Mouse (Mus musculus) heart, adult 2 months (tissue): ENCODE measurements at regions not wholly inside any gene's neighbourhood (a gene's known extent, or its start where the extent isn't known, plus 50 kb on each side); places are given as distances from the start of the nearest gene placed in this dataset.

Source experiments
- CTCF ChIP-seq: fragments of 200-600 bp; IDR thresholded peaks from 2 replicates; pipeline ENCODE4 v1.8.1; 2022; ENCODE audit warnings: antibody characterized with exemption, mild to moderate bottlenecking, moderate library complexity
- EP300 ChIP-seq: fragments of 200-500 bp; IDR thresholded peaks from 2 replicates; pipeline ENCODE4 v1.6.1; 2011; ENCODE audit warnings: low read depth, low read length, control low read depth; ENCODE audit not compliant: insufficient read depth
- POLR2A ChIP-seq: fragments of 200-500 bp; IDR thresholded peaks from 2 replicates; pipeline ENCODE4 v1.6.1; 2011; ENCODE audit warnings: mild to moderate bottlenecking, low read depth, low read length, control low read depth; ENCODE audit not compliant: insufficient read depth

DNA sequence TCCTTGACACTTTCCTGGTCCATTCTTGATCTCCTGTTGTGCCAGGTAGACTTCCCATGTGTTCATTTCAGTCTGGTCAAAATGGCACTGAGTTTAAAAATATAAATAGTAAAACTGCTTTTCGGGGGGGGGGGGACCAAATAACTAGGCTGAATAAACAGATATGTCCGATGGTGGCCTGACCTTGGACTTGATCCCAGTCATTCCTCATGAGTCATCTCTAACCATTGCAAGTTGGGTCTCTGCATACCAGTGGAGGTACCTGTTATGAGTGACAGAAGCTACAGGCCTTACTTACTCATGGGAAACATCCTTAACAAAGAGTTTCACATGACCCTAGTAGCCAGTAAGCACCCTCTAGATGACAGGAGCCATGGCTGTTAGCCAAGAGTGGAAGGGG lies 76.2 kb upstream of the Ncam1 start:
- TF ChIP-seq POLR2A (no peak), CTCF (no peak), EP300 (no peak)
